Mouse (Mus musculus): ENCODE data around the gene B3galt4. TPM values are rescaled to one million over a fixed set of nuclear protein-coding genes. Genes with fewer than 3 reads are reported as not detected.

Gene B3galt4
- total RNA-seq, 2 experiments from 2014 or later = 2.7 to 2.9 TPM

GRCm38 (mm10) chr17:33926207-33926932 is 24.9 kb downstream of the B3galt4 start:
- intact Hi-C loops (cut with DNase I) = loop anchor here (5.0 kb wide), 1 partner anchor 34 kb away; the partner anchor contains the start of gene Kifc1
- DNase-seq = no peak

DNA sequence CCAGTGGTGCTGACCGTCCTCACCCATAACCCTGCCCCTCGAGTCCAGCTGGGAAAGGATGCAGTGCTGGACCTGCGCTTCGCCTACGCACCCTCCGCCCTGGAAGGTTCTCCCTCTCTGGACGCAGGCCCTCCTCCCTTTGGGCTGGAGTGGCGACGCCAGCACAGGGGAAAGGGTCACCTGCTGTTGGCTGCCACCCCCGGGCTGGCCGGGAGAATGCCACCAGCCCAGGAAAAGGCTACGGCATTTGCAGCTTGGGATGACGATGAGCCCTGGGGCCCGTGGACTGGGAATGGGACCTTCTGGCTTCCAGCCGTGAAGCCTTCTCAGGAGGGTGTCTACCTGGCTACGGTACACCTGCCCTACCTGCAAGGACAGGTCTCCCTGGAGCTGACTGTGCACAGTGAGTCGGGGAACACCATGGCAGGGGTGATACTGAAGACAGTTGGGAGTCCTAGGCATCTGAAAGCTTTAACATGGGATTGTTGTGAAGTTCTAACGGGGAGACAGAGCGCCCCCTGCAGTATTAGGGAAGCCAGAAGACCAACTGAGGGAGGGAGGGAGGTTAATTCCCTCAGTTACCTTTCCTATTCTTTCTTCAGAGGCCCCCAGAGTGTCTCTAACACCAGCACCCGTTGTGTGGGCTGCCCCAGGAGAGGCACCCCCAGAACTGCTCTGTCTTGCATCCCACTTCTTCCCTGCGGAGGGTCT is 25.7 kb downstream of the B3galt4 start:
- intact Hi-C loops (cut with DNase I) = loop anchor here (5.0 kb wide), 1 partner anchor 33 kb away; the partner anchor contains the start of gene Kifc1
- DNase-seq = no peak

- peak in 1 of 2 experiments; percentile 55 for DNase-seq
- intact Hi-C loops (cut with DNase I) = loop anchor here (5.0 kb wide), 1 partner anchor 32 kb away; the partner anchor contains the start of gene Kifc1
Measured at GRCm38 (mm10) chr17:33924577-33925283, 26.6 kb downstream of the B3galt4 start.

- intact Hi-C loops (cut with DNase I) = loop anchor here (2.0 kb wide), 1 partner anchor 19 kb away; no protein-coding TSS in a partner anchor
- DNase-seq = no peak
Measured at GRCm38 (mm10) chr17:33921361-33921760, 29.9 kb downstream of the B3galt4 start.

- intact Hi-C loops (cut with DNase I) = loop anchor here (2.0 kb wide), 1 partner anchor 18 kb away; no protein-coding TSS in a partner anchor
- peak; percentile 86 to 88 for DNase-seq
Measured at GRCm38 (mm10) chr17:33920282-33921097, 30.8 kb downstream of the B3galt4 start.

- intact Hi-C loops (cut with DNase I) = loop anchor here (2.0 kb wide), 1 partner anchor 17 kb away; no protein-coding TSS in a partner anchor
- DNase-seq = peak; percentile 79 to 81
Measured at GRCm38 (mm10) chr17:33919351-33920281, 31.7 kb downstream of the B3galt4 start.

DNA sequence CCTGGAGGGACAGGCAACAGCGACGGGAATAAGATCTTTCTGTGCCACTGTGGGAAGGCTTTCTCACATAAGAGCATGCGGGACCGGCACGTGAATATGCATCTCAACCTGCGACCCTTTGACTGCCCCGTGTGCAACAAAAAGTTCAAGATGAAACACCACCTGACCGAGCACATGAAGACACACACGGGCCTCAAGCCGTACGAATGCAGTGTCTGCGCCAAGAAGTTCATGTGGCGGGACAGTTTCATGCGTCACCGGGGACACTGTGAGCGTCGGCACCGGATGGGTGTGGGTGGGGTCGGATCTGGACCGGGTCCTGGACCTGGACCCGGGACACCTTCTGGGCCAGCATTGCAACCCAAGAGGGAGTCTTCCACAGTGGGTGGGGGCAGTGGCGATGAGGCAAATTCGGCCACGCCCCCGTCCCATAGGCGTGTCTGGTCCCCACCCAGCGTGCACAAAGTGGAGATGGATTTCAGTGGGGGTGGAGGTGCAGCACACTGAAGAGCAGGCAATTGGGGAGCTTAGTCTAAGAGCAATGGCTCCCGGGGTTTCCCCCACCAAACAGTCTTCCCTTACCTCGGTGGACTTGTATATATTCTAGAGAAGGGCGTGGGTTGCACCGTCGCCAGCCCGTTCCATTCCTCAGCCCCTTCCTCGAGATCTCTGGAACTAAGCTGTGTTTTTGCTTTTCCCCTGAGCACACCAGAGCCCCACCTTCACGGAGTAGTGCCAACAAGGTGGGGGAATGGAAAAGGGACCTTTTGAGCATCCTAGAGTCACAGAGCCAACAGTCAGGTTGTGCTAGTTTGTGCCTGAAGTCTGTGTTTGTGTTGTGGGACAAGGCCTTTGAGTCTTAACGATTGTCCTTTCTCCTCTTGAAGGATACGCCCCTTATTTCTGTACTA is 32.7 kb downstream of the B3galt4 start:
- intact Hi-C loops (cut with DNase I) = no loop called here
- peak; percentile 55 to 59 for DNase-seq

DNA sequence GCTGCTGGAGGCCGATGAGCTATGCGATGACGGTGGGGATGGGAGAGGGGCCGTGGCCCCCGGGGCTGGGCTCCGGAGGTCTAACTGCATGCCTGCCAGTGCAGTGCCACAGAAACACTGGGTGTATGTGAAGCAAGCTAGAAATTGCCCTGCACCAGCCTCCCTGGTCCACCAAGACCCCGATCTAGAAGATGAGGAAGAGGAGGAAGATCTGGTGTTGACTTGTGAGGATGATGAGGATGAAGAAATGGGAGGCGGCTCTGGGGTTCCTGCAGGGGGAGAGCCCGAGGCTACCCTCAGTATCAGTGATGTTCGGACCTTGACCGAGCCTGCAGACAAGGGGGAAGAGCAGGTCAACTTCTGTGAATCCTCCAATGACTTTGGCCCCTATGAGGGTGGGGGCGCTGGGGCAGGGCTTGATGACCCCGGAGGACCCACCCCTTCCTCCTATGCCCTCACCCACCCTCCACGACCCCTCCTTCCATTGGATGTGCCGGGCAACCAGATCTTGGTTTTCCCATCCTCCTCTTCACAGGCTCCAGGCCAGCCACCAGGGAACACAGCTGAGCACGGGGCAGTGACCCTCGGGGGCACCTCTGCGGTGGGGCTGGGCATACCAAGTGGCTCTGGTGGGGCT is 33.5 kb downstream of the B3galt4 start:
- intact Hi-C loops (cut with DNase I) = no loop called here
- DNase-seq = no peak

DNA sequence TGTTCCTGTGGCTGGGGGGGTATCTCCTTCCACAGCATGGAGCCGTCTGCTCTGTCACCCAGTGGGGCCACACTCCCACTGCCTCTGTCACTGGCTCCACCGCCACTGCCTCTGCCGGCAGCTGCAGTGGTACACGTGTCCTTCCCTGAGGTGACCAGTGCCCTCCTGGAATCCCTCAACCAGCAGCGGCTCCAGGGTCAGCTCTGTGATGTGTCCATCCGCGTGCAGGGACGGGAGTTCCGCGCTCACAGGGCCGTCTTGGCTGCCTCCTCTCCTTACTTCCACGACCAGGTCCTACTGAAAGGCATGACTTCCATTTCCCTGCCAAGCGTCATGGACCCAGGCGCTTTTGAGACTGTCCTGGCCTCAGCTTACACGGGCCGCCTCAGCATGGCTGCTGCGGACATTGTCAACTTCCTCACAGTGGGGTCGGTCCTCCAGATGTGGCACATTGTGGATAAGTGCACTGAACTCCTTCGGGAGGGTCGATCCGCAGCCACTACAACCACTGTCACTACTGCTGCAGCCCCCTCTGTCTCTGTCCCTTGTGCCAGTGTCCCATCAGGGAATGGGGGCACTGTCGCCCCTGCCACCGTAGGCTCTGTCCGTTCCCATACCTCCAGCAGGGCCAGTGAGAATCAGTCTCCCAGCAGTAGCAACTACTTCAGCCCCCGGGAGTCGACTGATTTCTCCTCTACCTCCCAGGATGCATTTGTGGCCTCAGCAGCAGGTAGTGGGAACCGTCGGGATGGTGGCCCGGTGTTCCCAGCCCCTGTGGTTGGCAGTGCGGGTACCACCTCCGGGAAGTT is 34.2 kb downstream of the B3galt4 start:
- intact Hi-C loops (cut with DNase I) = no loop called here
- DNase-seq = no peak

DNA sequence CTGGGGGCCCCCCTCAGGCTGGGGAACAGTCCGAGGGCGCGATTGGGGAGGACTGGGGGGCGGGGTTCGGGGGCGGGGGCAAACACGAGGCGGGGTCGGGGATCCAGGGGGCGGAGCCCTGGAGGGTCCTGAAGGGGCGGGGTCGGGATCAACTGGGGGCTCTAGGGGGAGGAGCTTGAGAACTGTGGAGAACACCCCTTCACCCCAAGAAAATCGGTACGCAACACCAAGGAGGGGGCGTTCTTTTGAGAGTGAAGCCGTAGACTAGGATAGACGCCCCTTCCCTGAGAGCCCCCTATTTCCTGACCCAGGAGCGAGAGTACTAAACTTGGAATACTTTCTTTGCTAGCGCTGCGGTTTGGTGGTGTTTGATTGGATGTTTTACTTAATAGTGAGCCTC is 35.0 kb downstream of the B3galt4 start:
- no peak for DNase-seq
- intact Hi-C loops (cut with DNase I) = no loop called here

- peak; percentile 93 to 95 for DNase-seq
- intact Hi-C loops (cut with DNase I) = no loop called here
Measured at GRCm38 (mm10) chr17:33915671-33916250, 35.5 kb downstream of the B3galt4 start, which contains the start of the genes Tapbp and Zbtb22. Gene Tapbp, plus strand, starts transcription at chr17:33915899. Gene Zbtb22, plus strand, starts transcription at chr17:33915904.

DNA sequence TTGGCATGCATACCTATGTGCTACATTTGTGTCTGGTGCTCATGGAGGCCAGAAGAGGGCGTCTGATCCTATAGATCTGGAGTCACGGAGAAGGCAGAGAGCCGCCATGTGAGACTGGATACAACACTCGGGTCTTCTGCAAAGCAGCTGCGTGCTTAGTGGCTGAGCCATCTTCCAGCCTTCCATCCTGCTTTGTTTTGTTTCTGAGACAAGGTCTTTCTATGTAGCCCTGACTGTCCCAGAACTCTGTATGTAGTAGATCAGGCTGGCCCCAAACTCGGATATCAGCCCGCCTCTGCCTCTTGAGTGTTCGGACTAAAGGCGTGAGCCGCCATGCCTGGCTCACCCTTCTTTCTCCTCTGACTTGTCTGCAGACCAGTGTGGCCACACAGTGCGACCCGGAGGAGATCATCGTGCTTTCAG is 36.3 kb downstream of the B3galt4 start:
- intact Hi-C loops (cut with DNase I) = no loop called here

GRCm38 (mm10) chr17:33913905-33914304 is 37.4 kb downstream of the B3galt4 start:
- no peak for DNase-seq
- intact Hi-C loops (cut with DNase I) = no loop called here

More for the DNA sequence above, 36.3 kb downstream of the B3galt4 start:
- no peak for DNase-seq

GRCm38 (mm10) chr17:33913264-33913663 is 38.0 kb downstream of the B3galt4 start:
- intact Hi-C loops (cut with DNase I) = no loop called here
- no peak for DNase-seq

DNA sequence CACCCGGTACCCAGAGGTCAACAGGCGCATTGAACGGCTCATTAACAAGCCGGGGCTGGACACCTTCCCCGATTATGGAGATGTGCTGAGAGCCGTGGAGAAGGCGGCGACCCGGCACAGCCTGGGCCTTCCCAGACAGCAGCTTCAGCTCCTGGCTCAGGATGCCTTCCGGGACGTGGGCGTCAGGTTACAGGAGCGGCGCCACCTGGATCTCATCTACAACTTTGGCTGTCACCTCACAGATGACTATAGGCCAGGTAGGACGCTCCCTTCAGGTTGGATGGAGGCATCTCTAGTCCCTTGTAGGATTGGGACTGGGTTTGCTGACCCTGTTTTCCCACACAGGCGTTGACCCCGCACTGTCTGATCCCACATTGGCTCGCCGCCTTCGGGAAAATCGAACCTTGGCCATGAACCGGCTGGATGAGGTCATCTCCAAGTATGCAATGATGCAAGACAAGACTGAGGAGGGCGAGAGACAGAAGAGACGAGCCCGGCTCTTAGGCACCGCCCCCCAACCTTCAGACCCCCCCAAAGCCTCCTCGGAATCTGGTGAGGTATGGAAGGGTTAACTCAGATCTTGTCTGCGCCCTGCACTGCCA is 39.4 kb downstream of the B3galt4 start:
- no peak for DNase-seq
- intact Hi-C loops (cut with DNase I) = no loop called here
